Mouse (Mus musculus) ovary, postnatal 10 days (tissue): ENCODE measurements around the gene Pfn5.
"Not testable (repeated sequence)": the region's sequence is repeated elsewhere in the genome, so short reads cannot be mapped to it uniquely, and the experiment has no call there.

Experiments
- DNase-seq: peaks from one replicate; pipeline ENCODE4 v3.0.0; 2022; ENCODE audit warnings: low spot score

Gene Pfn5

DNA sequence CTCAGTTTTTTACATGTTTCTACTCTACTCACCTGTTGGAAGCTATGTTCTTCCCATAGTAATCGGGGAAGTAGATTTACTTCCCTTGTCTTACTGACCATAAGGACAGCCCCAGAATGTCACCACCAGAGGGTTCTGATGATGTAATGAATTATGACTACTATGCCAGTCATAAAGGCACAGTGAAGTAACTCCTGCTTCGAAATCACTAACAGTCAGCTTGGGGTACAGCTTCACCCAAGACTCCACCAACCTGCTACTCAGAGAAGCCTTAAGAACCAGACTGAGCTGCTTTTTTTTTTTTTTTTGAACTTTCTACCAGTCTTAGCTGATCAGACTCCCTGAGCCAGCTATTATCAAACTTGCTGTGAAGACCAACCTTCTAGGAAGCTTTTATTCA, at the start of gene Pfn5, which contains the start of gene Asb12:
TSS of gene Pfn5 (plus strand) at position 218 of the 400 bp plus-strand sequence.
TSS of gene Asb12 (minus strand) at position 101 of the 400 bp plus-strand sequence.
- DNase-seq = no peak

DNA sequence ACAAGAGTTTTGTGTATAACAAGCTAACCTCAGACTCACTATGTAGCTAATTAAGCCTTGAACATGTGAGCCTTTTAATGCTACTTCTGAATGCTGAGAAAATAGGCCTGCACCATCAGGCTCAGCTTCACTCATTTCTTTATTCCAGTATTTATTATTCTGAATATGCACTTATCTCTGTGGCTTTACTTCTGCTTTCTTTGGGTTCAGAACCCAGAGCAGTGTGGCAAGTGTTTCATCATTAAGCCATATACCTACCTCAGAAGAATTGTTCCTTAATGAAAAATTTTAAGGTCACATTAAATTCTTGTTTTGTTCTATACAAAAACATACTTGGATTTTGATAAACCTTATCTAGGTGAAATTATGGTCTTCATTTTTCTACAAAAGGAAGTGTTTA, 34.0 kb upstream of the Pfn5 start:
- DNase-seq = no peak

GRCm38 (mm10) chrX:95525166-95525565, 32.7 kb upstream of the Pfn5 start:
- no peak for DNase-seq

- DNase-seq = not testable (repeated sequence)
Observed at GRCm38 (mm10) chrX:95535493-95535892, 22.4 kb upstream of the Pfn5 start.

GRCm38 (mm10) chrX:95554321-95554720, 3.6 kb upstream of the Pfn5 start:
- no peak for DNase-seq

- no peak for DNase-seq
Observed at GRCm38 (mm10) chrX:95600609-95601008, 42.7 kb downstream of the Pfn5 start.
